Comparison of ENCODE assay signal across 8 mouse cellular contexts in the genomic region with DNA sequence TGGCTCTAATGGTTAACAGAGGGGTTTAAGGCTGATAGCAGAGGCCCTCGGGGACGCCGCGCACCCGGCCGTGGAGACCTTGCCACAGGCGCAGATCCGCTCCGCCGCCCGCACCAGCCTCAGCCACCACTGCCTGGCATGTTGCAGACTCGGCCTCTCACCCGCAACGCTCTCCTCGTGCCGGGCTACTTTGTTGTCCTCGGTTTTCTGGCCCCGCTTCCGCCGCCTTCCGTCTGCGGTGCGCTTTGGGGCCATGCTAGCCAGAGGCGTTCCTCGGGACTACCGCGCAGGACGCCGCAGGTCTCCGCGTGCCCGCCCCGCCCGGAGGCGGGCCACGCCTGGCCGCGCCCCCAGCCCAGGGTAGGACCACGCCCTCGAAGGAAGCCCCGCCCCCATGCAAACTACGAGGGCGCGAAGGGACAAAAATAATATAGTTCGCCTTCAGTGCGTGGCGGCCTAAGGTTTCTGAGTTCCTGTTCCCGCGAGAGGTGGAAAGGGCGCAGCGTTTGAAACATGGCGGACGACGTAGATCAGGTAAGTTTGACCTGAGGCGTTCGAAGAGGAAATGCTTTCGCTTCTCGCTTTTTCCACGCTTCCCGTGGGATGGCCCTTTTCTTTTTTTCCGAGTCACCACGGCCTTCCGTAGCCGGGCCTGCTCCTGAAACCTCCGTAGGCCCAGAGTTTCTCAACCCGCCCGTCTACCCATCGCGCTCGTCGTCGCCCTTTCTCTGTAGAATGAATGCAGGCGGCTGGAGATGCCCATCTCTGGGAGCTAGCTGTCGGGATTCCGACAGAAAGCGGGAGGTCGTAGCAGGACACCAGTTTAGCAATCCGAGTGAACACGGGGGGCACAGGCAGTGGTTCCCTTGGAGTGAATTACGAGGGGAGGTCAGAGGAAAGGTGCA. TPM values are rescaled to one million over a fixed set of nuclear protein-coding genes. Genes with fewer than 3 reads are reported as not detected.
DNase-seq lines count a peak whose midpoint lies in the region; ATAC-seq and TF ChIP-seq lines count a peak whose summit lies in the region.

Gene Xpc (minus strand): TSS at position 344 of the 905 bp plus-strand sequence.
Gene Lsm3 (plus strand): TSS at position 384 of the 905 bp plus-strand sequence.

- TF ChIP-seq POLR2A in lung, adult 2 months (IDR thresholded peaks at IDR 0.05; ENCODE audit: borderline replicate concordance, extremely low read depth, low read depth, low read length), result peak; percentile 52; the same call in 1 of the 2 replicates

- H3K4me3 ChIP-seq in ES-E14 (ENCODE audit: insufficient read depth in 1 of 2, low read depth in 1 of 2, low read length in 2 of 2, poor library complexity in 1 of 2, severe bottlenecking in 1 of 2), result peak within 1 kb of the TSS; percentile 90 to 94
- peak within 1 kb of the TSS; percentile 88 for H3K4me3 ChIP-seq in forebrain, embryonic 15.5 days
- peak within 1 kb of the TSS; percentile 86 for H3K4me3 ChIP-seq in lung, adult 2 months (replicated peaks; ENCODE audit: extremely low read depth, low read depth, low read length)

- H3K27ac ChIP-seq in ES-E14 (ENCODE audit: insufficient read depth, low read depth, low read length, poor library complexity, severe bottlenecking), result peak within 1 kb of the TSS; percentile 63; the same call in 1 of the 2 replicates
- peak within 1 kb of the TSS; percentile 70 for H3K27ac ChIP-seq in forebrain, embryonic 15.5 days (replicated peaks)

- H3K9ac ChIP-seq in ES-E14 (ENCODE audit: insufficient read depth, low read depth, low read length, poor library complexity, severe bottlenecking), result peak within 1 kb of the TSS; percentile 99
- H3K9ac ChIP-seq in forebrain, embryonic 15.5 days (replicated peaks), result peak within 1 kb of the TSS; percentile 86

- peak; percentile 98 for ATAC-seq in forebrain, embryonic 15.5 days (replicated peaks)
- ATAC-seq in neutrophil, adult 5-6 weeks (ENCODE audit: extremely low read depth, insufficient number of reproducible peaks, low FRiP score, poor library complexity, severe bottlenecking), result peak; percentile 97

- in situ Hi-C loops in ES-E14 (cut with MboI; ENCODE audit: low sequenced_read_pairs in 2 of 2, unreplicated experiment in 2 of 2), result no loop called here

- H3K9me3 ChIP-seq in ES-E14 (ENCODE audit: control insufficient read depth, insufficient read depth, low read depth, low read length), result no peaks in the 10 kb centered on the region
- H3K9me3 ChIP-seq in forebrain, embryonic 15.5 days, result no peaks in the 10 kb centered on the region

- H3K36me3 ChIP-seq in ES-E14 (ENCODE audit: control insufficient read depth, insufficient read depth, low read length, poor library complexity, severe bottlenecking), result peaks cover 16% of the 10 kb centered on the region
- peaks cover 31% of the 10 kb centered on the region for H3K36me3 ChIP-seq in forebrain, embryonic 15.5 days

- peak; percentile 95 for DNase-seq in ES-E14 (ENCODE audit: low read depth, low spot score)
- peak; percentile 96 for DNase-seq in cerebellum, adult 11-12 months
- peak; percentile 94 for DNase-seq in heart, postnatal 25 days (ENCODE audit: low spot score)
- peak; percentile 97 to 99 for DNase-seq in layer of hippocampus, adult 18-20 months (ENCODE audit: low spot score in 2 of 2)
- peak; percentile 99 for DNase-seq in lung, adult 2 months
- DNase-seq in thymus, adult 18-20 months, result peak; percentile 91 to 94

- H3K27me3 ChIP-seq in forebrain, embryonic 15.5 days, result no peaks in the 10 kb centered on the region

- WGBS in forebrain, embryonic 15.5 days, result under 1% methylated on average over 80 of the region's 80 CpGs
- WGBS in lung, adult 2 months, result under 1% methylated on average over 79 of the region's 80 CpGs

- TF ChIP-seq CTCF in lung, adult 2 months (IDR thresholded peaks at IDR 0.05; ENCODE audit: insufficient read depth, low read length), result no peak

- H3K4me1 ChIP-seq in ES-E14 (ENCODE audit: control insufficient read depth in 2 of 2, insufficient read depth in 2 of 2, low read length in 2 of 2, poor library complexity in 1 of 2), result peaks cover 2 to 3% of the 10 kb centered on the region in 2 experiments; a peak in 3 of 4 replicates
- H3K4me1 ChIP-seq in forebrain, embryonic 15.5 days, result peaks cover 25% of the 10 kb centered on the region
- H3K4me1 ChIP-seq in lung, adult 2 months (ENCODE audit: control insufficient read depth, insufficient read depth, low read length), result peaks cover 8% of the 10 kb centered on the region

- intact Hi-C loops in heart, postnatal 25 days (cut with DNase I), result loop anchor here (2.0 to 10.0 kb wide), 4 partner anchors 41 to 351 kb away; no protein-coding TSS in a partner anchor

- peak within 1 kb of the TSS; percentile 71 for H3K4me2 ChIP-seq in forebrain, embryonic 15.5 days (replicated peaks)

TF ChIP-seq in ES-E14, 5 proteins besides CTCF, POLR2A, EP300 and RAD21:
- TF ChIP-seq HCFC1 (IDR thresholded peaks at IDR 0.05; ENCODE audit: borderline replicate concordance, insufficient read depth, low read length) (peak; percentile 76), CHD2 (IDR thresholded peaks at IDR 0.05; ENCODE audit: low read depth, low read length) (peak; percentile 99), ZNF384 (IDR thresholded peaks at IDR 0.05; ENCODE audit: low read depth, low read length) (no peak)

RNA-seq across cellular contexts. Expression of gene Xpc, which starts in this region (rescaled TPM):
- total RNA-seq in ES-E14 (2012; rRNA removed), result 17.6 and 22.0 TPM in 2 replicates
- polyA plus RNA-seq in forebrain, embryonic 15.5 days (2015; fragmentation: Nextera tagmentation; extraction: Ambion mirVana), result 20.8 and 21.7 TPM in 2 replicates
- total RNA-seq in heart, postnatal 25 days (2021), result 10 to 100 TPM in 1 of 2 experiments, 1 to 10 TPM in 1; 8.4 to 10.1 TPM
- 10 to 100 TPM; 11.8 to 14.6 TPM for total RNA-seq in layer of hippocampus, adult 18-20 months (2021)
- polyA plus RNA-seq in lung, adult 2 months (2012; rRNA removed), result 12.4 and 17.3 TPM in 2 replicates
- total RNA-seq in neutrophil, adult 5-6 weeks (2017), result 86.9 and 89.5 TPM in 2 replicates

RNA-seq across cellular contexts. Expression of gene Lsm3, which starts in this region (rescaled TPM):
- total RNA-seq in ES-E14 (2012; rRNA removed), result 192 and 240 TPM in 2 replicates
- 181 and 185 TPM in 2 replicates for polyA plus RNA-seq in forebrain, embryonic 15.5 days (2015; fragmentation: Nextera tagmentation; extraction: Ambion mirVana)
- 10 to 100 TPM; 57.9 to 64.0 TPM for total RNA-seq in heart, postnatal 25 days (2021)
- total RNA-seq in layer of hippocampus, adult 18-20 months (2021), result 10 to 100 TPM; 32.6 to 40.6 TPM
- polyA plus RNA-seq in lung, adult 2 months (2012; rRNA removed), result 7.7 and 10.8 TPM in 2 replicates
- 61.2 and 94.0 TPM in 2 replicates for total RNA-seq in neutrophil, adult 5-6 weeks (2017)

Comparison
In these comparisons a context has a peak if more than half of its experiments do, and no peak if none do; other contexts are left out.
1. Peak in every context shown above with its lines: DNase-seq, ATAC-seq, H3K4me3 ChIP-seq and H3K27ac ChIP-seq.
2. RNA of gene Lsm3 (polyA plus RNA-seq): 181 to 185 TPM in forebrain, embryonic 15.5 days; 7.7 to 10.8 TPM in lung, adult 2 months; every median in the first group is over 10 times any median in the second.